Mouse (Mus musculus): ENCODE data around the gene Dennd1a. TPM values are rescaled to one million over a fixed set of nuclear protein-coding genes. Genes with fewer than 3 reads are reported as not detected.

Gene Dennd1a
- polyA plus RNA-seq, 1 experiment from 2014 or later: 18.3 TPM

DNA sequence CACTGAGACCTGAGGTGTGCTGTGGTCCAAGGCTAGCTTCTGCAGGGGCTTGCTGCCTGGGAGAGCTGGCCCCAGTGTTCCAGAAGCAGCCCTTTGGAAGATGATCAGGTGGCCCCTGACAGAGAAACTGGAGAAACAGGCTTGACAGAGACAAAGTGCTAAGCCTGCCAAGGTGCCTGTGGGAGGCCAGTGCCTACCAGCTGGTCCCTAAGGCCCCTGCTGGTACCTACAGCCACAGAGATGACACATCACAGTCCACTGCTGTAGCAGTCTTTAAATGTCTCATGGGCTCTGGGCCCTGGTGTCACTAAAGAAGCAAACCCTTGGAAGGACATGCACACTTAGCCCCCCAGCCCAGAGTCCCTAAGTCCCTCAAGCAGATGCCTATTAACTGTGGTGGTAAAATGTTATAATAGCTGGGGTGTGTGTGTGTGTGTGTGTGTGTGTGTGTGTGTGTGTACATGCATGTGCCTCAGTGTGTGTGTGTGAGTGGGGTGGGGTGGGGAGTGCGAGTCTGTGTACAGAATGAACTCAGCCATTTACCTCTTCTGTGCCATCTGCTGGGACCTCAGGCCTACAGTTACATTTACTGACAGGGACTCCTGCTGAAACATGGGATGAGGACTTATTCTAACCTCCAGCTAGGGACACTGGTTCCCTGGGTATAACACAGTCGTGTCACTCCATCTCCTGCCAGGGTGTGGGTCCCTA is 530.8 kb downstream of the Dennd1a start:
- Histone ChIP-seq H3K27me3 (ENCODE audit: low read depth, poor library complexity, severe bottlenecking) (peaks cover 45% of the 10 kb centered on the region), H3K4me3 (no peak overlapping the region), H3K27ac (no peak overlapping the region), H3K4me1 (peaks cover 20% of the 10 kb centered on the region), H3K36me3 (no peaks in the 10 kb centered on the region), H3K9me3 (replicated peaks) (no peaks in the 10 kb centered on the region)
- no peak for DNase-seq (ENCODE audit: low spot score)
- 88% methylated on average over 2 of the region's 2 CpGs for whole genome bisulfite sequencing

DNA sequence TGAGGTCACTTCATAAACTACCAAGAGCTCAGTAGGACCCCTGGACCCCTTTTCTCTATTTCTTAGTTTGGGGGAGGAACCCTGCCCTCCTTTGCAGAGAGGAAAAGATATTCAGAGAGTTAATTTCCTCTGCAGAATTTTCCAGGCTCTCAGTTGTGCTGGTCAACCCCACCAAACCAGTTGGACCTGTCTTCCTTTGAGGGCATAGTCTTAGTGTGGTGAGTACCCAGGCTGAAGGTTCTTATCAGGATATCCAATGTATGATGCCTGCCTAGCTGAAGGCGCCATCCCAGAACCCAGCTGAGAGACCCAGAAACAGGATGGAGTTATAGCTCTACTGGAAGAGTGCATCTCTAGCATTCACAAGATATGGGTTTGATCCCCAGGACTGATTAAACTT is 536.1 kb downstream of the Dennd1a start:
- Histone ChIP-seq H3K27ac (no peak overlapping the region), H3K9me3 (replicated peaks) (no peaks in the 10 kb centered on the region), H3K36me3 (no peaks in the 10 kb centered on the region), H3K27me3 (ENCODE audit: low read depth, poor library complexity, severe bottlenecking) (peaks cover 7% of the 10 kb centered on the region; the same call in 1 of the 2 replicates), H3K4me1 (peaks cover 32% of the 10 kb centered on the region), H3K4me3 (no peak overlapping the region)
- WGBS: 85% methylated on average over 1 of the region's 1 CpGs
- no peak for DNase-seq (ENCODE audit: low spot score)

DNA sequence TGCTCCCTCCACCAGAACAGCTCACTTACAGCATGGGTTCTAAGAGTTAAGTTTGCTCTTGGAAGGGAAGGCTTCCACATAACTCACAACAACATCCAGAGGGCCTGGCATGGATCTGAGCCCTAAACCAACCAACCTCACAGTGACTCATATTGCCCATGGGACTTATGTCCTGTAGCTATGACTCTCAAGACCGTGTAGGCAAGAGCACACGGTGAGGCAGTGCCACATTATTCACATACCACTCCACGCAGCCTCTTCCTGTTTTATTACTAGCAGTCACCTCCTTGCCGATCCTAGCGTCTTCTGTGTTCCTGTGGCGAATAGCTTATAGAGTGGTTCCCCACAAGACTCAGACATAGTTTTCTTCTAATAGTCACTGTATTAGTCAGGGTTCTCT is 537.9 kb downstream of the Dennd1a start:
- 81% methylated on average over 6 of the region's 6 CpGs for WGBS
- no peak overlapping the region for H3K4me3 ChIP-seq
- DNase-seq (ENCODE audit: low spot score): no peak
- peaks cover 26% of the 10 kb centered on the region for H3K4me1 ChIP-seq
- no peaks in the 10 kb centered on the region for H3K27me3 ChIP-seq (ENCODE audit: low read depth, poor library complexity, severe bottlenecking)
- no peaks in the 10 kb centered on the region for H3K36me3 ChIP-seq
- H3K9me3 ChIP-seq (replicated peaks): no peaks in the 10 kb centered on the region
- peak overlapping the region; percentile 53; the same call in 1 of the 2 replicates for H3K27ac ChIP-seq

Small RNA genes within 50 kb of the gene (microRNA-seq; reads per million reads assigned to microRNA genes)
- not detected for gene Gm44455

Other genes starting within 250 kb of the Dennd1a start
- 33.7 and 48.4 TPM in 2 replicates for gene Lhx2, start 51.9 kb upstream of the Dennd1a start, polyA plus RNA-seq (2016; fragmentation: Nextera tagmentation; extraction: Ambion mirVana)
- gene Nek6, start 224.3 kb upstream of the Dennd1a start, polyA plus RNA-seq (2016; fragmentation: Nextera tagmentation; extraction: Ambion mirVana): 67.5 and 83.4 TPM in 2 replicates